Mouse (Mus musculus): ENCODE results near the gene Tulp3. TPM values are rescaled to one million over a fixed set of nuclear protein-coding genes. Genes with fewer than 3 reads are reported as not detected.

Tulp3 gene
- total and polyA plus RNA-seq, 3 experiments, result 5.4 to 10.2 (median 6.4) TPM

DNA sequence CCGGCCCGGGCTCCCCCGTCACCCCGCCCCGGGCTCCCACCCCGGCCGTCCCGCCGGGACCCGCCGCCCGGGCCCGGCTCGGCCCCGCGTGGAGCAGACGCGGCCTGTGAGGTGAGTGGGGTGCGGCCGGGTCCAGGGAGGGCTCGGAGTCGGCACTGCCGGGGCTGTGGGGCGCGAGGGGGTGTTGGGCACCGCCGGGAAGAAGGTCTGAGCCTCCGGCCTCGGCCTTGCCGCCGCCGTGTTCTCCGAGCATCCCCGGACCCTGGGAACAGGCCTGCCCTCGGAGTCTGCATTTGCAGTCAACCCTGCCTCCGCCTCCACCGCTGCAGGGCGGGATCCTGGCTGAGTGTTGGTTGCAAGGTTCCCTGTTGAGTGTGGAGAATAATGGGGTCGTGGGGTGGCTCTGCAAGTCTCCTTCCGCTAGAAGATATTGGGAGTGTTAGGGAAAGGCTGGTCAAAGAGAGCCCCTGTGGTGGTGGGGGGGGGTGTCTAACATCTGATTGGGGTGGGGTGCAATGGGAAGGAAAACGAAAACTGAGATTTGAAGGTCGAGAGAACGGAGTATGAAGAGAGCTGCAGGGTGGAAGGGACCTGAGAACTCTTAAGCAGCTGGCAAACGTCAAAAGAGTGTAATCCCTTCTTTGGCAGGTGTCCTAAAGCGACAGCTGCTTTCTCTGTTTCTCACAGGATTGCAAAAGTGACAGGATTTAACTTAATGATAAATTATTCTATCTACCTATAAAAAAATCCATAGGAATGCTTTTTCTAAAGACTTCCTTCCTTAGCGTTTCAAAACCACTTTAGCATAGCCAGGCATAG, 7.6 kb upstream of the Tulp3 start:
- Histone ChIP-seq H3K27ac (peak overlapping the region; percentile 80; the same call in 1 of the 2 replicates), H3K9ac (ENCODE audit: low read depth, low read length) (peak overlapping the region; percentile 43), H3K36me3 (ENCODE audit: control insufficient read depth, insufficient read depth, low read length) (no peaks in the 10 kb centered on the region), H3K4me1 (ENCODE audit: control insufficient read depth, insufficient read depth, low read length) (peaks cover 1% of the 10 kb centered on the region; the same call in 1 of the 2 replicates), H3K27me3 (ENCODE audit: control insufficient read depth, insufficient read depth, low read length) (no peaks in the 10 kb centered on the region), H3K79me2 (replicated peaks; ENCODE audit: control insufficient read depth, insufficient read depth, low read length) (no peaks in the 10 kb centered on the region; the same call in 1 of the 2 replicates), H3K4me3 (peak overlapping the region; percentile 83)
- DNase-seq, result no peak
- intact Hi-C loops (cut with DNase I), result loop anchor here (5.0 kb wide), 2 partner anchors 49 to 161 kb away; no protein-coding TSS in a partner anchor
- TF ChIP-seq EP300 (IDR thresholded peaks at IDR 0.05; ENCODE audit: insufficient read depth, low read depth, low read length) (no peak), CTCF (IDR thresholded peaks at IDR 0.05) (no peak), POLR2A (IDR thresholded peaks at IDR 0.05; ENCODE audit: insufficient read depth, low read depth, low read length) (no peak)
- 3% methylated on average over 45 of the region's 46 CpGs for WGBS

DNA sequence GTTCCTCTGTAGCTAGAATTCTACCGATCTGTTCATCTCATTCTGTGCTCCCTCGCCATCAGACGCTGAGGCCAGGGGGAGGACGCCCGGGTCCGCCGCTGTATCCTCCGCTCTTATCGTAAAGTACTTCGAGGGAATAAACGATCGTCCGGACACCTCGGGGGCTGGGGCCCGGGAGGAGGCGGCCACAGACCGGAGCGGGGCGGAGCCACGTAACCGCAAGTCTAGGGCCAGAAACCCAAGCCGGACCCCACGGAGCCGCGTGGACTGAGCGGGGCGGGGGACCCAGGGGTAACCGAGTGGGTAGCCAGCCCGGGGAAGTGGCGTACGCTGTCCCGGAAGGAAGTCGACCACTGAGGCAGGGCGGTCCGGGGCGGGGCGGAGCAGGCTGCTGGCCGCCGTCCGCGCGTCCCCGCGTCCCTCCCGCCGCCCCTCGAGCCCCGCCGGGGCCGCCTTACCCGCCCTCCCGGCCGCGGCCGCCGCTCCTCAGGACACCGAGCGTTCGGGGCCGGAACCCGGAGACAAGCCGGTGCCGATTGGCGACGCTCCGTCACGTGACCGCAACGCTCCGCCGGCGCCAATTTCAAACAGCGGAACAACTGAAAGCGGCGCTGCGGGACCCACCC, 6.8 kb upstream of the Tulp3 start, which contains the start of the genes Rhno1 and Foxm1:
Rhno1 (minus strand) TSS at position 531 of the 626 bp plus-strand sequence.
Foxm1 (plus strand) TSS at position 587 of the 626 bp plus-strand sequence.
- Histone ChIP-seq H3K79me2 (replicated peaks; ENCODE audit: control insufficient read depth, insufficient read depth, low read length) (no peaks in the 10 kb centered on the region; the same call in 1 of the 2 replicates), H3K36me3 (ENCODE audit: control insufficient read depth, insufficient read depth, low read length) (no peaks in the 10 kb centered on the region), H3K27ac (peak within 1 kb of the TSS; percentile 80), H3K4me1 (ENCODE audit: control insufficient read depth, insufficient read depth, low read length) (peaks cover 1% of the 10 kb centered on the region; the same call in 1 of the 2 replicates), H3K4me3 (peak within 1 kb of the TSS; percentile 83), H3K9ac (ENCODE audit: low read depth, low read length) (peak within 1 kb of the TSS; percentile 84), H3K27me3 (ENCODE audit: control insufficient read depth, insufficient read depth, low read length) (no peaks in the 10 kb centered on the region)
- intact Hi-C loops (cut with DNase I), result loop anchor here (5.0 kb wide), 2 partner anchors 50 to 160 kb away; no protein-coding TSS in a partner anchor
- under 1% methylated on average over 75 of the region's 76 CpGs for WGBS
- DNase-seq, result peak; percentile 90 to 92
- TF ChIP-seq EP300 (IDR thresholded peaks at IDR 0.05; ENCODE audit: insufficient read depth, low read depth, low read length), result no peak
- TF ChIP-seq CTCF (IDR thresholded peaks at IDR 0.05), result no peak
- no peak for TF ChIP-seq POLR2A (IDR thresholded peaks at IDR 0.05; ENCODE audit: insufficient read depth, low read depth, low read length)

DNA sequence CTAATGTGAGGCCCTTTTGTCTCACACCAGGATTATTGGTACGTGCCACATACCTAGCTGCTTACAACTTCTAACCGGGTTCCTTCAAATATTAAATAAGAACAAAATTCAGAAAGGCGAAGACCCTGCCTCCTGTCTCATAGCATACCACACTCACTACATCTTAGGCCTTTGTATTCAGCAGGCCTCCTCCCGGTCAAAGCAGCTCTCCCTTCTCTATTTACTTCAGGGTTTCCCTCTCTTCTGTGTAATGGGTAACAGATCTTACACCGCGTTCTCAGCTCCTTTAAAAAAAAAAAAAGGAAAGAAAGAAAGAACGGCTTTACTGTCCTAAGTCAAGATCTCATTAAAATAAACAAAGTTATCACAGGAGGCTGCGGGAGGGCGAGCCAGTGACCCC, 6.2 kb upstream of the Tulp3 start:
- Histone ChIP-seq H3K9ac (ENCODE audit: low read depth, low read length) (peak overlapping the region; percentile 84), H3K27me3 (ENCODE audit: control insufficient read depth, insufficient read depth, low read length) (no peaks in the 10 kb centered on the region), H3K36me3 (ENCODE audit: control insufficient read depth, insufficient read depth, low read length) (no peaks in the 10 kb centered on the region), H3K27ac (peak overlapping the region; percentile 80), H3K79me2 (replicated peaks; ENCODE audit: control insufficient read depth, insufficient read depth, low read length) (no peaks in the 10 kb centered on the region; the same call in 1 of the 2 replicates), H3K4me1 (ENCODE audit: control insufficient read depth, insufficient read depth, low read length) (peaks cover 1% of the 10 kb centered on the region; the same call in 1 of the 2 replicates), H3K4me3 (peak overlapping the region; percentile 83)
- TF ChIP-seq CTCF (IDR thresholded peaks at IDR 0.05) (no peak), EP300 (IDR thresholded peaks at IDR 0.05; ENCODE audit: insufficient read depth, low read depth, low read length) (no peak), POLR2A (IDR thresholded peaks at IDR 0.05; ENCODE audit: insufficient read depth, low read depth, low read length) (no peak)
- WGBS, result 25% methylated on average over 9 of the region's 9 CpGs
- DNase-seq, result no peak
- intact Hi-C loops (cut with DNase I), result loop anchor here (5.0 kb wide), 2 partner anchors 50 to 160 kb away; no protein-coding TSS in a partner anchor

DNA sequence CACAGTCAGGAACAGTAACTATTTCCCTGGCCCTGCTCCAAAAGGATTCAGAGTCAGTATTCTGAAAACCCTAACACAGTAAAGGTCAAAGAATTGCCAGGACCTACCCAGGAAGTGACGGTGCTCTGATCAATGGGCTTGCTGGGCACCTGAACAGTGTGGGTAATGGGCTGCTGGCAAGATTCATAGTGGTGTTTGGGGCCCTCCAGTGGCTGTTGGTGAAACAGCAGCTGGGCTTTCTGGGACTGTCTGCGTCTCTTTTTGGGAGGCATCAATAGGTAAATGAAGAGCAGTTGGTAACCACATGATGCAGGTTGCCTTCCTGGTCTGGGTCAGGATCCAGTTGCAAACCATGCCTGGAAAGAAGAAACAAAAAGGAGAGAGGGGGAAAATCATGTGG, 3.3 kb upstream of the Tulp3 start:
- Histone ChIP-seq H3K79me2 (replicated peaks; ENCODE audit: control insufficient read depth, insufficient read depth, low read length) (no peaks in the 10 kb centered on the region), H3K4me1 (ENCODE audit: control insufficient read depth, insufficient read depth, low read length) (peaks cover 2% of the 10 kb centered on the region; the same call in 1 of the 2 replicates), H3K36me3 (ENCODE audit: control insufficient read depth, insufficient read depth, low read length) (no peaks in the 10 kb centered on the region), H3K27ac (no peak overlapping the region), H3K27me3 (ENCODE audit: control insufficient read depth, insufficient read depth, low read length) (no peaks in the 10 kb centered on the region), H3K9ac (ENCODE audit: low read depth, low read length) (no peak overlapping the region), H3K4me3 (no peak overlapping the region)
- peak; percentile 50 to 79 for DNase-seq
- WGBS, result 25% methylated on average over 2 of the region's 2 CpGs
- TF ChIP-seq POLR2A (IDR thresholded peaks at IDR 0.05; ENCODE audit: insufficient read depth, low read depth, low read length) (no peak), EP300 (IDR thresholded peaks at IDR 0.05; ENCODE audit: insufficient read depth, low read depth, low read length) (peak; percentile 44; the same call in 1 of the 2 replicates), CTCF (IDR thresholded peaks at IDR 0.05) (peak; percentile 96)
- intact Hi-C loops (cut with DNase I), result loop anchor here (1.0 kb wide), 1 partner anchor 41 kb away; no protein-coding TSS in a partner anchor

DNA sequence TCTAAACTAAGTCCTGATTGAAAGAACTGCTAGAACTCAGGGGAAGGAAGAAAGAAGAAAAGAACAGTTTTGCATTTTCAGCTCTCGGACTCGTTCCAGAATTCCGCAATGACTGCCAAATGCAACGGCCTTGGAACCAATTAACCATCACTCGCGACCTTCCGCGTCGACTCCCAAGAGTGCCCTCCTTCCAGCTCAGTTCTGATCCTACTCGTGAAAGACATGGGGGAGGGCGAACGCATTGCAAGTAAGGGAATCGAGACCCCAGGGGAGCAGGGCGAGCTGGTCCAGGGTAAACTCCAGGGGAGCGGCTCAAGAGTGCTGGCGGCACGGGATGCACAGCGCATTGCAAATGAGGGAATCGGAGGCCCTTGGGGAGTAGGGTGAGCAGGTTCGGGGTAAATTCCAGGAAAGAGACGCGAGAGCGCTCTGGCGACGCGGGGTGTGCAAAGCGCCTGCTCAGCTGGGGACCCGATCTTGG, 410 bp downstream of the Tulp3 start:
- intact Hi-C loops (cut with DNase I), result no loop called here
- no peaks in the 10 kb centered on the region for H3K27me3 ChIP-seq (ENCODE audit: control insufficient read depth, insufficient read depth, low read length)
- H3K79me2 ChIP-seq (replicated peaks; ENCODE audit: control insufficient read depth, insufficient read depth, low read length), result no peaks in the 10 kb centered on the region
- peak overlapping the region; percentile 63 for H3K4me3 ChIP-seq
- WGBS, result under 1% methylated on average over 28 of the region's 28 CpGs
- H3K27ac ChIP-seq, result peak overlapping the region; percentile 82
- no peaks in the 10 kb centered on the region for H3K36me3 ChIP-seq (ENCODE audit: control insufficient read depth, insufficient read depth, low read length)
- no peak for DNase-seq
- TF ChIP-seq EP300 (IDR thresholded peaks at IDR 0.05; ENCODE audit: insufficient read depth, low read depth, low read length) (0 out of 2 replicates have a peak, but pooled peaks have one; percentile 3), CTCF (IDR thresholded peaks at IDR 0.05) (no peak)
- peak overlapping the region; percentile 75 for H3K9ac ChIP-seq (ENCODE audit: low read depth, low read length)
- peaks cover 2% of the 10 kb centered on the region; the same call in 1 of the 2 replicates for H3K4me1 ChIP-seq (ENCODE audit: control insufficient read depth, insufficient read depth, low read length)
